Mouse (Mus musculus): Measurements from ENCODE around the gene Ankrd54. TPM values are rescaled to one million over a fixed set of nuclear protein-coding genes. Genes with fewer than 3 reads are reported as not detected.

Gene Ankrd54
- polyA plus RNA-seq, 1 experiment, result 92.7 TPM

GRCm38 (mm10) chr15:79075658-79076365, 13.1 kb upstream of the Ankrd54 start:
- H3K27me3 ChIP-seq (ENCODE audit: control insufficient read depth, insufficient read depth, low read length), result no peaks in the 10 kb centered on the region
- H3K4me3 ChIP-seq (ENCODE audit: low read depth, low read length), result peak overlapping the region; percentile 93
- no peak overlapping the region for H3K27ac ChIP-seq (ENCODE audit: insufficient read depth, low read depth, low read length)
- TF ChIP-seq POLR2A (IDR thresholded peaks at IDR 0.05; ENCODE audit: low read depth, low read length) (no peak), CTCF (IDR thresholded peaks at IDR 0.05; ENCODE audit: extremely low read depth, insufficient read length, insufficient replicate concordance, low read depth, low read length) (no peak)
- peaks cover 7% of the 10 kb centered on the region; the same call in 1 of the 2 replicates for H3K4me1 ChIP-seq (ENCODE audit: control insufficient read depth, insufficient read depth, insufficient read length, low read length)
- peaks cover 36% of the 10 kb centered on the region for H3K36me3 ChIP-seq (ENCODE audit: control insufficient read depth, insufficient read depth, low read length)
- WGBS, result 13% methylated on average over 15 of the region's 15 CpGs

- peaks cover 32% of the 10 kb centered on the region for H3K36me3 ChIP-seq (ENCODE audit: control insufficient read depth, insufficient read depth, low read length)
- H3K4me3 ChIP-seq (ENCODE audit: low read depth, low read length), result peak within 1 kb of the TSS; percentile 93
- no peaks in the 10 kb centered on the region for H3K27me3 ChIP-seq (ENCODE audit: control insufficient read depth, insufficient read depth, low read length)
- H3K4me1 ChIP-seq (ENCODE audit: control insufficient read depth, insufficient read depth, insufficient read length, low read length), result peaks cover 7% of the 10 kb centered on the region; the same call in 1 of the 2 replicates
- H3K27ac ChIP-seq (ENCODE audit: insufficient read depth, low read depth, low read length), result peak within 1 kb of the TSS; percentile 60
- no peak for TF ChIP-seq CTCF (IDR thresholded peaks at IDR 0.05; ENCODE audit: extremely low read depth, insufficient read length, insufficient replicate concordance, low read depth, low read length)
- TF ChIP-seq POLR2A (IDR thresholded peaks at IDR 0.05; ENCODE audit: low read depth, low read length), result 0 out of 2 replicates have a peak, but pooled peaks have one; percentile 39
- WGBS, result under 1% methylated on average over 49 of the region's 49 CpGs
Measured at GRCm38 (mm10) chr15:79074913-79075532, 12.3 kb upstream of the Ankrd54 start, which contains the start of gene Eif3l. Gene Eif3l (plus strand): TSS chr15:79075179.

- 29% methylated on average over 10 of the region's 10 CpGs for WGBS
- H3K36me3 ChIP-seq (ENCODE audit: control insufficient read depth, insufficient read depth, low read length), result peaks cover 26% of the 10 kb centered on the region
- H3K4me3 ChIP-seq (ENCODE audit: low read depth, low read length), result peak overlapping the region; percentile 93; the same call in 1 of the 2 replicates
- peaks cover 7% of the 10 kb centered on the region; the same call in 1 of the 2 replicates for H3K4me1 ChIP-seq (ENCODE audit: control insufficient read depth, insufficient read depth, insufficient read length, low read length)
- no peak for TF ChIP-seq CTCF (IDR thresholded peaks at IDR 0.05; ENCODE audit: extremely low read depth, insufficient read length, insufficient replicate concordance, low read depth, low read length)
- no peak for TF ChIP-seq POLR2A (IDR thresholded peaks at IDR 0.05; ENCODE audit: low read depth, low read length)
- H3K27ac ChIP-seq (ENCODE audit: insufficient read depth, low read depth, low read length), result peak overlapping the region; percentile 60; the same call in 1 of the 2 replicates
- no peaks in the 10 kb centered on the region for H3K27me3 ChIP-seq (ENCODE audit: control insufficient read depth, insufficient read depth, low read length)
Measured at GRCm38 (mm10) chr15:79074446-79074845, 11.8 kb upstream of the Ankrd54 start.

GRCm38 (mm10) chr15:79073752-79074151, 11.1 kb upstream of the Ankrd54 start:
- no peak overlapping the region for H3K27ac ChIP-seq (ENCODE audit: insufficient read depth, low read depth, low read length)
- peaks cover 10% of the 10 kb centered on the region; the same call in 1 of the 2 replicates for H3K4me1 ChIP-seq (ENCODE audit: control insufficient read depth, insufficient read depth, insufficient read length, low read length)
- peaks cover 19% of the 10 kb centered on the region for H3K36me3 ChIP-seq (ENCODE audit: control insufficient read depth, insufficient read depth, low read length)
- no peak for TF ChIP-seq CTCF (IDR thresholded peaks at IDR 0.05; ENCODE audit: extremely low read depth, insufficient read length, insufficient replicate concordance, low read depth, low read length)
- TF ChIP-seq POLR2A (IDR thresholded peaks at IDR 0.05; ENCODE audit: low read depth, low read length), result no peak
- H3K27me3 ChIP-seq (ENCODE audit: control insufficient read depth, insufficient read depth, low read length), result no peaks in the 10 kb centered on the region
- no peak overlapping the region for H3K4me3 ChIP-seq (ENCODE audit: low read depth, low read length)

GRCm38 (mm10) chr15:79071117-79072039, 8.7 kb upstream of the Ankrd54 start:
- 55% methylated on average over 5 of the region's 5 CpGs for WGBS
- Histone ChIP-seq H3K27me3 (ENCODE audit: control insufficient read depth, insufficient read depth, low read length) (no peaks in the 10 kb centered on the region), H3K4me1 (ENCODE audit: control insufficient read depth, insufficient read depth, insufficient read length, low read length) (peaks cover 22% of the 10 kb centered on the region; the same call in 1 of the 2 replicates), H3K4me3 (ENCODE audit: low read depth, low read length) (no peak overlapping the region), H3K36me3 (ENCODE audit: control insufficient read depth, insufficient read depth, low read length) (peaks cover under 1% of the 10 kb centered on the region; the same call in 1 of the 2 replicates), H3K27ac (ENCODE audit: insufficient read depth, low read depth, low read length) (no peak overlapping the region)
- TF ChIP-seq CTCF (IDR thresholded peaks at IDR 0.05; ENCODE audit: extremely low read depth, insufficient read length, insufficient replicate concordance, low read depth, low read length) (peak; percentile 75; the same call in 1 of the 2 replicates), POLR2A (IDR thresholded peaks at IDR 0.05; ENCODE audit: low read depth, low read length) (no peak)

- Histone ChIP-seq H3K4me3 (ENCODE audit: low read depth, low read length) (no peak overlapping the region), H3K36me3 (ENCODE audit: control insufficient read depth, insufficient read depth, low read length) (no peaks in the 10 kb centered on the region), H3K4me1 (ENCODE audit: control insufficient read depth, insufficient read depth, insufficient read length, low read length) (peaks cover 22% of the 10 kb centered on the region; the same call in 1 of the 2 replicates), H3K27ac (ENCODE audit: insufficient read depth, low read depth, low read length) (peak overlapping the region; percentile 98), H3K27me3 (ENCODE audit: control insufficient read depth, insufficient read depth, low read length) (no peaks in the 10 kb centered on the region)
- WGBS, result 42% methylated on average over 3 of the region's 3 CpGs
- no peak for TF ChIP-seq CTCF (IDR thresholded peaks at IDR 0.05; ENCODE audit: extremely low read depth, insufficient read length, insufficient replicate concordance, low read depth, low read length)
- no peak for TF ChIP-seq POLR2A (IDR thresholded peaks at IDR 0.05; ENCODE audit: low read depth, low read length)
Measured at GRCm38 (mm10) chr15:79068416-79068815, 5.7 kb upstream of the Ankrd54 start.
